Comparison of ENCODE assay signal across 19 mouse cellular contexts in genomic region chr13:76568569-76569211, GRCm38 (mm10).
DNase-seq lines count a peak whose midpoint lies in the region; ATAC-seq and TF ChIP-seq lines count a peak whose summit lies in the region.
"Had no signal": no experiment of that assay in that cellular context is flagged by ENCODE, and none has a peak within 500 bp of the region (broad histone marks: within the 10 kb centered on the region; RNA-seq: fewer than 3 reads in every experiment).

No protein-coding gene starts in this region.

- peak; percentile 25; the same call in 1 of the 2 replicates for TF ChIP-seq CTCF in left cerebral cortex, adult 2 months (IDR thresholded peaks at IDR 0.05)

- H3K9ac ChIP-seq in neural tube, embryonic 13.5 days, result no peak overlapping the region
- H3K9ac ChIP-seq: embryonic facial prominence, embryonic 12.5 days; forebrain, embryonic 15.5 days; heart, embryonic 12.5 days; hindbrain, embryonic 14.5 days had no signal

- 56% methylated on average over 2 of the region's 2 CpGs for WGBS in neural tube, embryonic 13.5 days

- peak; percentile 63; the same call in 1 of the 2 replicates for ATAC-seq in neural tube, embryonic 13.5 days (ENCODE audit: low read depth)
- peak; percentile 59 for ATAC-seq in megakaryocyte progenitor cell, adult 5-6 weeks (replicated peaks; ENCODE audit: poor library complexity)
- ATAC-seq: CD4-positive, CD25-positive, alpha-beta regulatory T cell, adult 4 months; forebrain, embryonic 15.5 days had no signal

- H3K36me3 ChIP-seq in neural tube, embryonic 13.5 days, result no peaks in the 10 kb centered on the region
- H3K36me3 ChIP-seq: embryonic facial prominence, embryonic 12.5 days; forebrain, embryonic 15.5 days; heart, embryonic 12.5 days; hindbrain, embryonic 10.5 days had no signal

- H3K4me2 ChIP-seq in neural tube, embryonic 13.5 days, result no peak overlapping the region
- H3K4me2 ChIP-seq: embryonic facial prominence, embryonic 12.5 days; forebrain, embryonic 15.5 days; heart, embryonic 12.5 days; hindbrain, embryonic 14.5 days had no signal

- H3K9me3 ChIP-seq in neural tube, embryonic 13.5 days, result no peaks in the 10 kb centered on the region
- H3K9me3 ChIP-seq: embryonic facial prominence, embryonic 12.5 days; forebrain, embryonic 15.5 days; heart, embryonic 12.5 days; hindbrain, embryonic 10.5 days had no signal

- intact Hi-C loops in left cerebral cortex, adult 2 months (cut with DNase I), result no loop called here
- intact Hi-C loops in left cerebral cortex, postnatal 25 days (cut with DNase I), result no loop called here

- no peak for DNase-seq in left cerebral cortex, adult 2 months (ENCODE audit: extremely low spot score in 1 of 2, low spot score in 2 of 2)
- DNase-seq in left cerebral cortex, postnatal 25 days (ENCODE audit: low spot score in 2 of 2), result no peak
- DNase-seq in neural tube, embryonic 10.5 days (ENCODE audit: extremely low spot score, low spot score), result no peak
- DNase-seq in brain, adult 2 months (ENCODE audit: low read depth, low spot score), result peak; percentile 18
- no peak for DNase-seq in kidney, adult 18-20 months
- no peak for DNase-seq in cerebellum, adult 11-12 months
- DNase-seq: adrenal gland, postnatal 10 days; B cell, adult 2 months; cerebellum, adult 18-20 months; embryo, embryonic 11 days; gastrocnemius, postnatal 14 days had no signal

- no peak overlapping the region for H3K4me3 ChIP-seq in left cerebral cortex, adult 2 months
- H3K4me3 ChIP-seq in neural tube, embryonic 13.5 days, result no peak overlapping the region
- H3K4me3 ChIP-seq: embryonic facial prominence, embryonic 12.5 days; forebrain, embryonic 15.5 days; heart, embryonic 12.5 days; hindbrain, embryonic 10.5 days had no signal

- H3K27ac ChIP-seq in left cerebral cortex, adult 2 months, result no peak overlapping the region
- no peak overlapping the region for H3K27ac ChIP-seq in neural tube, embryonic 13.5 days (replicated peaks)
- H3K27ac ChIP-seq: embryonic facial prominence, embryonic 12.5 days; forebrain, embryonic 15.5 days; hindbrain, embryonic 10.5 days; hindbrain, embryonic 14.5 days had no signal

- no peaks in the 10 kb centered on the region for H3K4me1 ChIP-seq in neural tube, embryonic 13.5 days (replicated peaks)
- H3K4me1 ChIP-seq: embryonic facial prominence, embryonic 12.5 days; forebrain, embryonic 15.5 days; heart, embryonic 12.5 days; hindbrain, embryonic 10.5 days had no signal

- no peaks in the 10 kb centered on the region for H3K27me3 ChIP-seq in neural tube, embryonic 13.5 days
- H3K27me3 ChIP-seq: embryonic facial prominence, embryonic 12.5 days; forebrain, embryonic 15.5 days; heart, embryonic 12.5 days had no signal
